Mouse (Mus musculus): Measurements from ENCODE around the gene Rbfox2.

- TF ChIP-seq CTCF (conservative IDR thresholded peaks at IDR 0.05 in 1 of 2, IDR thresholded peaks at IDR 0.05 in 1 of 2; ENCODE audit: low read depth in 2 of 2, low read length in 2 of 2) (no peak), ZNF384 (IDR thresholded peaks at IDR 0.05; ENCODE audit: low read depth, low read length) (no peak), USF1 (IDR thresholded peaks at IDR 0.05; ENCODE audit: low read depth, low read length) (no peak)
Measured at GRCm38 (mm10) chr15:77117209-77117608, 189.6 kb downstream of the Rbfox2 start.
